ENCODE assay signal across 26 mouse cellular contexts in genomic region chr6:99309466-99310170, GRCm38 (mm10).
DNase-seq lines count a peak whose midpoint lies in the region; ATAC-seq and TF ChIP-seq lines count a peak whose summit lies in the region.
"Had no signal": no experiment of that assay in that cellular context is flagged by ENCODE, and none has a peak within 500 bp of the region (broad histone marks: within the 10 kb centered on the region; RNA-seq: fewer than 3 reads in every experiment).

No protein-coding gene starts in this region.

- TF ChIP-seq CTCF in spleen, adult 2 months (IDR thresholded peaks at IDR 0.05; ENCODE audit: extremely low read depth, insufficient read depth, insufficient read length, insufficient replicate concordance): no peak

- H3K36me3 ChIP-seq in forebrain, embryonic 10.5 days (replicated peaks): no peaks in the 10 kb centered on the region; the same call in 1 of the 2 replicates
- H3K36me3 ChIP-seq in forebrain, embryonic 15.5 days: no peaks in the 10 kb centered on the region
- peaks cover 2% of the 10 kb centered on the region; the same call in 1 of the 2 replicates for H3K36me3 ChIP-seq in spleen, adult 2 months (ENCODE audit: control insufficient read depth, insufficient read depth, low read length)
- H3K36me3 ChIP-seq: embryonic facial prominence, embryonic 13.5 days; heart, embryonic 10.5 days; hindbrain, embryonic 10.5 days; liver, embryonic 13.5 days; midbrain, embryonic 13.5 days; neural tube, embryonic 13.5 days had no signal

- TF ChIP-seq POLR2A in spleen, adult 2 months (IDR thresholded peaks at IDR 0.05; ENCODE audit: low read depth, low read length): no peak

- no peak for DNase-seq in forebrain, embryonic 10.5 days (ENCODE audit: extremely low spot score, low spot score)
- DNase-seq in spleen, adult 2 months (ENCODE audit: low read depth in 1 of 2, low spot score in 2 of 2): no peak
- no peak for DNase-seq in spleen, adult 12 weeks (ENCODE audit: low spot score)
- peak; percentile 45 for DNase-seq in brain, adult 2 months (ENCODE audit: low read depth, low spot score)
- DNase-seq in adrenal gland, postnatal 4 days (ENCODE audit: low spot score in 2 of 2): no peak
- DNase-seq in urinary bladder, adult 18-20 months (ENCODE audit: low spot score in 2 of 2): no peak
- DNase-seq: adrenal gland, postnatal 36 days; cerebellum, adult 11-12 months; cerebellum, postnatal 14 days; gastrocnemius, postnatal 10 days; kidney, adult 18-20 months; liver, embryonic 13.5 days; lung, adult 2 months; lung, postnatal 14 days; right cerebral cortex, postnatal 25 days; thymus, postnatal 25 days had no signal

- no peak overlapping the region for H3K9ac ChIP-seq in forebrain, embryonic 15.5 days (replicated peaks)
- H3K9ac ChIP-seq: embryonic facial prominence, embryonic 13.5 days; forebrain, embryonic 13.5 days; liver, embryonic 13.5 days; midbrain, embryonic 13.5 days; neural tube, embryonic 13.5 days had no signal

- 84% methylated on average over 14 of the region's 14 CpGs for WGBS in forebrain, embryonic 10.5 days
- 73% methylated on average over 14 of the region's 14 CpGs for WGBS in forebrain, embryonic 15.5 days
- WGBS in spleen, adult 2 months: 75% methylated on average over 14 of the region's 14 CpGs

- H3K4me3 ChIP-seq in forebrain, embryonic 10.5 days: no peak overlapping the region
- H3K4me3 ChIP-seq in forebrain, embryonic 15.5 days: no peak overlapping the region
- H3K4me3 ChIP-seq in spleen, adult 2 months (ENCODE audit: extremely low read depth, insufficient read depth, insufficient read length): no peak overlapping the region
- H3K4me3 ChIP-seq: embryonic facial prominence, embryonic 13.5 days; erythroblast, embryonic 14.5 days; forebrain, embryonic 13.5 days; heart, embryonic 10.5 days; hindbrain, embryonic 10.5 days; liver, embryonic 13.5 days; midbrain, embryonic 13.5 days; neural tube, embryonic 13.5 days had no signal

- no peak overlapping the region for H3K4me2 ChIP-seq in forebrain, embryonic 15.5 days (replicated peaks)
- H3K4me2 ChIP-seq: embryonic facial prominence, embryonic 13.5 days; liver, embryonic 13.5 days; midbrain, embryonic 13.5 days; neural tube, embryonic 13.5 days had no signal

- no peaks in the 10 kb centered on the region for H3K9me3 ChIP-seq in forebrain, embryonic 10.5 days
- H3K9me3 ChIP-seq in forebrain, embryonic 15.5 days: no peaks in the 10 kb centered on the region
- H3K9me3 ChIP-seq: embryonic facial prominence, embryonic 13.5 days; forebrain, embryonic 13.5 days; heart, embryonic 10.5 days; hindbrain, embryonic 10.5 days; liver, embryonic 13.5 days; midbrain, embryonic 13.5 days; neural tube, embryonic 13.5 days had no signal

- no peak for ATAC-seq in forebrain, embryonic 15.5 days (replicated peaks)
- ATAC-seq: forebrain, embryonic 13.5 days; hindbrain, embryonic 16.5 days; midbrain, embryonic 13.5 days had no signal

- H3K27me3 ChIP-seq in forebrain, embryonic 10.5 days (ENCODE audit: poor library complexity, severe bottlenecking): no peaks in the 10 kb centered on the region
- H3K27me3 ChIP-seq in forebrain, embryonic 15.5 days: no peaks in the 10 kb centered on the region
- H3K27me3 ChIP-seq in spleen, adult 2 months (ENCODE audit: control insufficient read depth, insufficient read depth, low read length): no peaks in the 10 kb centered on the region
- H3K27me3 ChIP-seq: embryonic facial prominence, embryonic 13.5 days; forebrain, embryonic 13.5 days; liver, embryonic 13.5 days; midbrain, embryonic 13.5 days; neural tube, embryonic 13.5 days had no signal

- H3K27ac ChIP-seq in forebrain, embryonic 10.5 days: 0 out of 2 replicates have a peak overlapping the region, but pooled peaks have one; percentile 16
- H3K27ac ChIP-seq in forebrain, embryonic 15.5 days (replicated peaks): no peak overlapping the region
- peak overlapping the region; percentile 39; the same call in 1 of the 2 replicates for H3K27ac ChIP-seq in spleen, adult 2 months (ENCODE audit: insufficient read depth, low read length)
- H3K27ac ChIP-seq: embryonic facial prominence, embryonic 13.5 days; forebrain, embryonic 13.5 days; heart, embryonic 10.5 days; hindbrain, embryonic 10.5 days; kidney, postnatal 0 days; liver, embryonic 13.5 days; midbrain, embryonic 13.5 days; neural tube, embryonic 13.5 days had no signal

- peaks cover 36% of the 10 kb centered on the region for H3K4me1 ChIP-seq in forebrain, embryonic 10.5 days
- peaks cover 5% of the 10 kb centered on the region for H3K4me1 ChIP-seq in forebrain, embryonic 15.5 days
- peaks cover 13% of the 10 kb centered on the region; the same call in 1 of the 2 replicates for H3K4me1 ChIP-seq in spleen, adult 2 months (ENCODE audit: control insufficient read depth, insufficient read depth, insufficient read length)
- H3K4me1 ChIP-seq: embryonic facial prominence, embryonic 13.5 days; liver, embryonic 13.5 days had no signal
